Mouse (Mus musculus) C2C12 (cell line): ENCODE results near the gene Dennd5a.

Source experiments
- CTCF ChIP-seq: IDR thresholded peaks from one replicate; pipeline ENCODE4 v1.5.1; 2011; ENCODE audit not compliant: control insufficient read depth, insufficient read depth, insufficient read length
- FOSL1 ChIP-seq: IDR thresholded peaks from one replicate; pipeline ENCODE4 v1.8.0; 2011; ENCODE audit warnings: mild to moderate bottlenecking, low read length; ENCODE audit not compliant: poor library complexity, insufficient read depth, severe bottlenecking
- MAX ChIP-seq: IDR thresholded peaks from one replicate; pipeline ENCODE4 v1.6.1; 2011; ENCODE audit warnings: mild to moderate bottlenecking, control low read depth
- MYOD1 ChIP-seq: IDR thresholded peaks from one replicate; pipeline ENCODE4 v1.6.1; 2011; ENCODE audit warnings: low read depth; ENCODE audit not compliant: control insufficient read depth, insufficient read length
- MYOG ChIP-seq: IDR thresholded peaks from one replicate; pipeline ENCODE4 v1.6.1; 2011; ENCODE audit not compliant: control insufficient read depth, insufficient read length; ENCODE audit errors: extremely low read depth

DNA sequence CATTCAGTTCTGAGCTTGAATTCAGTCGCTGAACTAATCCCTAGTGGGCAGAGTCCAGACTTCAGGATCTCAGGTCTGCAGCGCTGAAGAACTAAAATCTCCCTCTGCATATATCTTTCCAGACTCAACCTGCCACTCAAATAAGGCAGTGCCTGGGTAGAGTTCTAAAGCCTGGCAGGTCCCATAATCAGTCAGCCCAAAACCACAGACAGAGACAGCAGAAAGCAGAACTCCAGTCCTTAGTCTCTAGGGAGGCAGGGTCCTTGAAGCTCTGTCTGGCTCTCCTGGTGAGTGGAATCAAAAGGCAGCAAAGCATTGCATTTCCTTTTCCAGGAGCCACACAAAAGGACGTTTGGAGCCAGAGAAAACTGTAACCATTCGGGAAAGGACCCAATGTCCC, 96.7 kb downstream of the Dennd5a start:
- TF ChIP-seq MYOG (no peak), CTCF (no peak), MAX (no peak), MYOD1 (no peak), FOSL1 (no peak)
